Mouse (Mus musculus) midbrain, embryonic 13.5 days (tissue): ENCODE measurements around the gene Dcaf15. TPM values are rescaled to one million over a fixed set of nuclear protein-coding genes. Genes with fewer than 3 reads are reported as not detected.

Source experiments
- ATAC-seq: fragments of 200-750 bp; cut with Nextera tagmentation; 2 replicates; pipeline ENCODE4 v1.8.0; 2017; ENCODE audit warnings: mild to moderate bottlenecking, moderate TSS enrichment, moderate library complexity
- H3K27ac ChIP-seq: fragments of 300-500 bp; sonication (generic); 2 replicates; pipeline ENCODE4 v1.5.1; 2015; ENCODE audit warnings: inconsistent platforms, mild to moderate bottlenecking, moderate library complexity
- H3K27me3 ChIP-seq: fragments of 300-500 bp; sonication (generic); 2 replicates; pipeline ENCODE4 v1.6.1; 2015; ENCODE audit warnings: mild to moderate bottlenecking, inconsistent platforms
- H3K36me3 ChIP-seq: fragments of 300-500 bp; sonication (generic); 2 replicates; pipeline ENCODE4 v1.6.1; 2015; ENCODE audit warnings: mild to moderate bottlenecking, inconsistent platforms
- H3K4me1 ChIP-seq: fragments of 300-500 bp; sonication (generic); replicated peaks from 2 replicates; pipeline ENCODE4 v1.6.1; 2015; ENCODE audit warnings: inconsistent platforms
- H3K4me2 ChIP-seq: fragments of 300-500 bp; sonication (generic); replicated peaks from 2 replicates; pipeline ENCODE4 v1.6.1; 2015; ENCODE audit warnings: moderate library complexity, mild to moderate bottlenecking, inconsistent platforms
- H3K4me3 ChIP-seq: fragments of 300-500 bp; sonication (generic); replicated peaks from 2 replicates; pipeline ENCODE4 v1.5.1; 2015; ENCODE audit warnings: mild to moderate bottlenecking, inconsistent platforms
- H3K9ac ChIP-seq: fragments of 300-500 bp; sonication (generic); replicated peaks from 2 replicates; pipeline ENCODE4 v1.6.1; 2015; ENCODE audit warnings: mild to moderate bottlenecking, inconsistent platforms
- H3K9me3 ChIP-seq: fragments of 300-500 bp; sonication (generic); 2 replicates; pipeline ENCODE4 v1.6.1; 2016; ENCODE audit warnings: mild to moderate bottlenecking, inconsistent platforms
- WGBS: fragments of 180-500 bp; shearing (Covaris S2); methylation state at CpG from one replicate; pipeline ENCODE4 v1.1.7; 2015; 5-methylcytosine and 5-hydroxymethylcytosine counted together
- polyA plus RNA-seq: library from polyadenylated mRNA; unstranded; fragments of >200 nt; fragmentation: Nextera tagmentation; extraction: Ambion mirVana; gene quantifications from 2 replicates; pipeline ENCODE4 v1.2.1, GENCODE M21; 2015

Gene Dcaf15
- polyA plus RNA-seq, 1 experiment from 2014 or later = 23.3 TPM

- Histone ChIP-seq H3K4me2 (no peak overlapping the region), H3K9ac (no peak overlapping the region), H3K27ac (no peak overlapping the region), H3K4me3 (no peak overlapping the region), H3K4me1 (peaks cover 10% of the 10 kb centered on the region; the same call in 1 of the 2 replicates), H3K36me3 (peaks cover 16% of the 10 kb centered on the region), H3K9me3 (no peaks in the 10 kb centered on the region), H3K27me3 (no peaks in the 10 kb centered on the region)
- ATAC-seq = no peak
- 75% methylated on average over 17 of the region's 17 CpGs for WGBS
These were observed 22.8 kb upstream of the Dcaf15 start for GRCm38 (mm10) chr8:84127202-84127901.

- Histone ChIP-seq H3K9me3 (no peaks in the 10 kb centered on the region), H3K36me3 (peaks cover 10% of the 10 kb centered on the region; the same call in 1 of the 2 replicates), H3K4me2 (no peak overlapping the region), H3K4me3 (no peak overlapping the region), H3K27me3 (no peaks in the 10 kb centered on the region), H3K4me1 (peaks cover 10% of the 10 kb centered on the region; the same call in 1 of the 2 replicates), H3K27ac (no peak overlapping the region), H3K9ac (no peak overlapping the region)
- WGBS = 73% methylated on average over 2 of the region's 2 CpGs
- no peak for ATAC-seq
These were observed 22.2 kb upstream of the Dcaf15 start for GRCm38 (mm10) chr8:84126742-84127141.

GRCm38 (mm10) chr8:84125656-84126055 lies 21.1 kb upstream of the Dcaf15 start, which contains the start of gene Podnl1:
Gene Podnl1 (plus strand): TSS chr8:84125989.
- WGBS = 52% methylated on average over 9 of the region's 9 CpGs
- Histone ChIP-seq H3K27me3 (no peaks in the 10 kb centered on the region), H3K36me3 (0 out of 2 replicates have a peak, but pooled peaks cover 2% of the 10 kb centered on the region), H3K9me3 (no peaks in the 10 kb centered on the region), H3K4me1 (peaks cover 6% of the 10 kb centered on the region; the same call in 1 of the 2 replicates), H3K9ac (0 out of 2 replicates have a peak within 1 kb of the TSS, but pooled peaks have one; percentile 28), H3K4me2 (no peak within 1 kb of the TSS), H3K27ac (no peak within 1 kb of the TSS), H3K4me3 (no peak within 1 kb of the TSS)
- ATAC-seq = no peak

GRCm38 (mm10) chr8:84122151-84122550 lies 17.6 kb upstream of the Dcaf15 start:
- H3K27me3 ChIP-seq = no peaks in the 10 kb centered on the region
- 0 out of 2 replicates have a peak, but pooled peaks cover 4% of the 10 kb centered on the region for H3K4me1 ChIP-seq
- no peak overlapping the region for H3K4me3 ChIP-seq
- H3K36me3 ChIP-seq = no peaks in the 10 kb centered on the region
- H3K27ac ChIP-seq = no peak overlapping the region
- WGBS = 91% methylated on average over 3 of the region's 3 CpGs
- H3K9ac ChIP-seq = no peak overlapping the region
- no peak overlapping the region for H3K4me2 ChIP-seq
- 0 out of 2 replicates have a peak, but pooled peaks cover 3% of the 10 kb centered on the region for H3K9me3 ChIP-seq
- no peak for ATAC-seq

GRCm38 (mm10) chr8:84115646-84116045 lies 11.1 kb upstream of the Dcaf15 start:
- 83% methylated on average over 6 of the region's 6 CpGs for WGBS

GRCm38 (mm10) chr8:84106216-84107040 lies 1.9 kb upstream of the Dcaf15 start:
- WGBS = 95% methylated on average over 6 of the region's 6 CpGs
- no peaks in the 10 kb centered on the region for H3K9me3 ChIP-seq
- H3K27me3 ChIP-seq = no peaks in the 10 kb centered on the region
- H3K36me3 ChIP-seq = peaks cover 14% of the 10 kb centered on the region
- H3K4me3 ChIP-seq = no peak overlapping the region
- H3K4me2 ChIP-seq = no peak overlapping the region
- H3K27ac ChIP-seq = no peak overlapping the region
- H3K9ac ChIP-seq = no peak overlapping the region
- peaks cover 34% of the 10 kb centered on the region for H3K4me1 ChIP-seq
- ATAC-seq = no peak

More at GRCm38 (mm10) chr8:84115646-84116045, 11.1 kb upstream of the Dcaf15 start:
- no peak for ATAC-seq
- no peak overlapping the region for H3K4me3 ChIP-seq
- no peak overlapping the region for H3K4me2 ChIP-seq
- no peaks in the 10 kb centered on the region for H3K4me1 ChIP-seq
- H3K27me3 ChIP-seq = no peaks in the 10 kb centered on the region
- no peak overlapping the region for H3K9ac ChIP-seq
- H3K36me3 ChIP-seq = no peaks in the 10 kb centered on the region
- no peak overlapping the region for H3K27ac ChIP-seq
- 0 out of 2 replicates have a peak, but pooled peaks cover 3% of the 10 kb centered on the region for H3K9me3 ChIP-seq

GRCm38 (mm10) chr8:84105676-84106075 lies 1.1 kb upstream of the Dcaf15 start:
- peak overlapping the region; percentile 80 for H3K27ac ChIP-seq
- no peak overlapping the region for H3K4me3 ChIP-seq
- no peak for ATAC-seq
- H3K4me2 ChIP-seq = peak overlapping the region; percentile 52; the same call in 1 of the 2 replicates
- H3K36me3 ChIP-seq = peaks cover 22% of the 10 kb centered on the region
- no peaks in the 10 kb centered on the region for H3K9me3 ChIP-seq
- H3K4me1 ChIP-seq = peaks cover 37% of the 10 kb centered on the region
- H3K27me3 ChIP-seq = no peaks in the 10 kb centered on the region
- H3K9ac ChIP-seq = peak overlapping the region; percentile 55; the same call in 1 of the 2 replicates
- 90% methylated on average over 2 of the region's 2 CpGs for WGBS

- 0% methylated on average over 22 of the region's 29 CpGs for WGBS
- Histone ChIP-seq H3K4me1 (peaks cover 37% of the 10 kb centered on the region), H3K36me3 (peaks cover 30% of the 10 kb centered on the region), H3K27ac (peak overlapping the region; percentile 94), H3K27me3 (no peaks in the 10 kb centered on the region), H3K4me2 (peak overlapping the region; percentile 90), H3K9me3 (no peaks in the 10 kb centered on the region), H3K9ac (peak overlapping the region; percentile 84), H3K4me3 (peak overlapping the region; percentile 64)
- peak; percentile 85 for ATAC-seq
These were observed 347 bp downstream of the Dcaf15 start for GRCm38 (mm10) chr8:84104221-84104620.

GRCm38 (mm10) chr8:84103601-84104000 lies 967 bp downstream of the Dcaf15 start:
- Histone ChIP-seq H3K4me2 (peak overlapping the region; percentile 90), H3K27me3 (no peaks in the 10 kb centered on the region), H3K4me3 (peak overlapping the region; percentile 64), H3K4me1 (peaks cover 37% of the 10 kb centered on the region), H3K9ac (peak overlapping the region; percentile 84), H3K27ac (peak overlapping the region; percentile 94), H3K9me3 (no peaks in the 10 kb centered on the region), H3K36me3 (peaks cover 36% of the 10 kb centered on the region)
- 46% methylated on average over 3 of the region's 3 CpGs for WGBS
- ATAC-seq = no peak

GRCm38 (mm10) chr8:84101476-84102270 lies 2.9 kb downstream of the Dcaf15 start:
- WGBS = 95% methylated on average over 25 of the region's 25 CpGs
- H3K4me3 ChIP-seq = no peak overlapping the region
- H3K36me3 ChIP-seq = peaks cover 55% of the 10 kb centered on the region

GRCm38 (mm10) chr8:84098376-84098775 lies 6.2 kb downstream of the Dcaf15 start:
- H3K4me1 ChIP-seq = peaks cover 23% of the 10 kb centered on the region
- H3K9me3 ChIP-seq = no peaks in the 10 kb centered on the region
- no peak for ATAC-seq
- peaks cover 87% of the 10 kb centered on the region for H3K36me3 ChIP-seq
- no peak overlapping the region for H3K27ac ChIP-seq
- no peak overlapping the region for H3K4me3 ChIP-seq
- 93% methylated on average over 7 of the region's 7 CpGs for WGBS
- H3K4me2 ChIP-seq = no peak overlapping the region
- H3K9ac ChIP-seq = no peak overlapping the region
- no peaks in the 10 kb centered on the region for H3K27me3 ChIP-seq

More at GRCm38 (mm10) chr8:84101476-84102270, 2.9 kb downstream of the Dcaf15 start:
- H3K9ac ChIP-seq = peak overlapping the region; percentile 84; the same call in 1 of the 2 replicates
- no peaks in the 10 kb centered on the region for H3K9me3 ChIP-seq
- H3K27me3 ChIP-seq = no peaks in the 10 kb centered on the region
- no peak overlapping the region for H3K4me2 ChIP-seq
- H3K27ac ChIP-seq = no peak overlapping the region
- peaks cover 37% of the 10 kb centered on the region for H3K4me1 ChIP-seq
- ATAC-seq = no peak
